Mouse (Mus musculus) lung, embryonic 15.5 days (tissue): ENCODE results near the gene Wnk2. TPM values are rescaled to one million over a fixed set of nuclear protein-coding genes. Genes with fewer than 3 reads are reported as not detected.

ENCODE experiments used
- ATAC-seq: fragments of 200-750 bp; cut with Nextera tagmentation; 2 replicates; pipeline ENCODE4 v1.8.0; 2017; ENCODE audit warnings: moderate number of reproducible peaks, borderline replicate concordance; ENCODE audit not compliant: low FRiP score, low TSS enrichment; ENCODE audit errors: extremely low read depth
- H3K27ac ChIP-seq: fragments of 300-500 bp; sonication (generic); 2 replicates; pipeline ENCODE4 v1.5.1; 2015; ENCODE audit warnings: moderate library complexity, mild to moderate bottlenecking, inconsistent platforms
- H3K27me3 ChIP-seq: fragments of 300-500 bp; sonication (generic); 2 replicates; pipeline ENCODE4 v1.6.1; 2015; ENCODE audit warnings: inconsistent platforms
- H3K36me3 ChIP-seq: fragments of 300-500 bp; sonication (generic); 2 replicates; pipeline ENCODE4 v1.6.1; 2015; ENCODE audit warnings: inconsistent platforms
- H3K4me1 ChIP-seq: fragments of 300-500 bp; sonication (generic); 2 replicates; pipeline ENCODE4 v1.6.1; 2015; ENCODE audit warnings: inconsistent platforms
- H3K4me2 ChIP-seq: fragments of 300-500 bp; sonication (generic); 2 replicates; pipeline ENCODE4 v1.6.1; 2015; ENCODE audit warnings: inconsistent platforms, mild to moderate bottlenecking, moderate library complexity
- H3K4me3 ChIP-seq: fragments of 300-500 bp; sonication (generic); 2 replicates; pipeline ENCODE4 v1.5.1; 2015; ENCODE audit warnings: mild to moderate bottlenecking, inconsistent platforms
- H3K9ac ChIP-seq: fragments of 300-500 bp; sonication (generic); 2 replicates; pipeline ENCODE4 v1.6.1; 2015; ENCODE audit warnings: inconsistent platforms
- H3K9me3 ChIP-seq: fragments of 300-500 bp; sonication (generic); 2 replicates; pipeline ENCODE4 v1.6.1; 2016; ENCODE audit warnings: inconsistent platforms
- WGBS: fragments of 180-500 bp; shearing (Covaris S2); methylation state at CpG from one replicate; pipeline ENCODE4 v1.1.7; 2015; 5-methylcytosine and 5-hydroxymethylcytosine counted together
- polyA plus RNA-seq: library from polyadenylated mRNA; unstranded; fragments of >200 nt; fragmentation: Nextera tagmentation; extraction: Ambion mirVana; gene quantifications from 2 replicates; pipeline ENCODE4 v1.2.1, GENCODE M21; 2015

Gene Wnk2
- polyA plus RNA-seq, 1 experiment from 2014 or later: 0.81 TPM

DNA sequence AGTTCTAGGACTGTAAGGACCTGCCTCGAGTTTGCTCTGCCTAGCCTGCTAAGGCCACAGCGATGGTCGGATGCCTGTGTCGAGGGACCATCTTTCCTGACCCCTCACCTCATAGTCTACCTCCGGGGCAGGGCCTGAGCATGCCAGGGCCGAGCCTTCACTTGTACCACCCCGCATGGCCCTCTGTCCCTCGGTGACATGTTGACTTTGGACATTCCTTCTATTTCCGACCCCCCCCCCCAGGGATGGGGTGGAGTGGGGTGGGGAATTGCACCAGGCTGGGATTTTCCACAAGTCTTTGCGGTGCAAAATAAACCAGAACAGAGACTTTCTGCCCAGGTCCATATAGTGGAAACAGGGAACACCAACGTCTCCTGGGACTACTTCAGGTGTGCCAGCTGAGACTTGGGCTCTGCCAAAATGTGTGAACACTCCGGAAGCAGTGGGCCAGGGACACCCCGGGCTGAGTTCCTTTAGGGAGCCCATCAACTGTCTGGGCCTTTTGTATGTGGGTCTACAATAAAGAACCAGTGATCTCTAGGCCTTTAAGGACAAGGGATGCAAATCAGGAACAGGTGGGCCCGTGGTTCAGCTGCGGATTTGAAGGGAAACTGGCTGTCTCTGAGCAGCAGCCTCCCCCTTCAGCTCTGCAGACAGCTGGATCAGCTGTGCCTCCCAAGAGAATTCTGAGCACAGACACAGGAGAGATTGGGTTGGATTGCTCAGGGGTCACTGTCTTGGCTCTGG lies 40.6 kb upstream of the Wnk2 start:
- no peak for ATAC-seq
- Histone ChIP-seq H3K36me3 (no peaks in the 10 kb centered on the region), H3K4me3 (peak overlapping the region; percentile 86), H3K4me2 (peak overlapping the region; percentile 99), H3K9me3 (no peaks in the 10 kb centered on the region), H3K27me3 (no peaks in the 10 kb centered on the region), H3K27ac (no peak overlapping the region), H3K9ac (peak overlapping the region; percentile 62), H3K4me1 (peaks cover 40% of the 10 kb centered on the region)
- 22% methylated on average over 15 of the region's 15 CpGs for WGBS

- no peaks in the 10 kb centered on the region for H3K36me3 ChIP-seq
- peak within 1 kb of the TSS; percentile 99 for H3K4me2 ChIP-seq
- H3K27ac ChIP-seq: peak within 1 kb of the TSS; percentile 71
- no peaks in the 10 kb centered on the region for H3K9me3 ChIP-seq
- H3K4me3 ChIP-seq: peak within 1 kb of the TSS; percentile 86
- under 1% methylated on average over 87 of the region's 87 CpGs for WGBS
- H3K27me3 ChIP-seq: no peaks in the 10 kb centered on the region
- H3K9ac ChIP-seq: peak within 1 kb of the TSS; percentile 62
- peaks cover 42% of the 10 kb centered on the region for H3K4me1 ChIP-seq
- ATAC-seq: peak; percentile 93
These were observed 39.7 kb upstream of the Wnk2 start, which contains the start of gene Ninj1 for GRCm38 (mm10) chr13:49187288-49188218. TSS of gene Ninj1 (plus strand) at chr13:49187485.

DNA sequence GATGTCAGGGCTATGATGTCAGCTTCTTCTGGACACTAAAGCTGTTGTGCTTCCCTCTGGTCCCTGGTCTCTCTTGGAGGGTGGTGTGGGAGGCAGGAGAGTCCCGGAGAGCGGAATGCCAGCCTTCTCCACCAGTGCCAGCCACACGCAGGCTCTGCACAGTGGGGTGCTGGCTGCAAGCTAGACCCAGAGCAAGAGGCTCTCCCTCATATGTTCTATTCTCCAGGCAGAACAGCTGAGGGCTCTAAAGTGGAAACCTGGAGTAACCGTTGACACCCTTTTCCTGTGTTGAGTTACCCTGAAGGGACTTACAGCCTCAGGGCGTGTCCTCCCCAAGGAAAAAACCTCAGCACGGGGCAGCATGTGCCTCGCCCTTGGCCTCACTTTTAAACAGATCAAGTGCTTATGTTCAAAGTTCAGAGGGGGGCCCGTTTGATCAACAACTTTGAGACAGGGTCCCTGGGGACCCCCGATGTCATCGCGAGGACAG lies 39.0 kb upstream of the Wnk2 start:
- peaks cover 42% of the 10 kb centered on the region for H3K4me1 ChIP-seq
- H3K9ac ChIP-seq: peak overlapping the region; percentile 44; the same call in 1 of the 2 replicates
- H3K4me2 ChIP-seq: peak overlapping the region; percentile 99
- ATAC-seq: peak; percentile 23
- H3K27me3 ChIP-seq: no peaks in the 10 kb centered on the region
- peak overlapping the region; percentile 86 for H3K4me3 ChIP-seq
- peak overlapping the region; percentile 56 for H3K27ac ChIP-seq
- no peaks in the 10 kb centered on the region for H3K36me3 ChIP-seq
- H3K9me3 ChIP-seq: no peaks in the 10 kb centered on the region
- 20% methylated on average over 11 of the region's 11 CpGs for WGBS

DNA sequence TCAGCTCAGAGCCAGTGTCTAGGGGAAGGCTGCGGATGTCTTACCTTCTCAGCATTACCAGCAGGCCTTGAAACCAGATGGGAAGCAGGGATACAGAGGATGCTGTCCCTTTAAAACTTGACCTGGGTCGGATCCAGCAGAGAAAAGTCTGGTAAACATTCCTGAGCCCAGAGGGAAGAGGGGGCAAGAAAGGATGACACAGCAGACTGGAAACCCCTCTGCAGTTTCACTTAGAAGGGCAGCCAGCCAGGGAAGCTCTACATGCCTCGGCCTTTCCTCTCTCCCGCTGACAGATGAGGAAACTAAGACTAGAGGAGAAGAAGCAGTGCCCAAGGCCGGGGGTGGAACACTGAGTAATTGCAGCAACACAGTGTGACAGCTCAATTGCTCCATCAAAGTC lies 35.8 kb upstream of the Wnk2 start:
- no peak overlapping the region for H3K4me3 ChIP-seq
- H3K27me3 ChIP-seq: no peaks in the 10 kb centered on the region
- H3K4me1 ChIP-seq: peaks cover 26% of the 10 kb centered on the region
- ATAC-seq: no peak
- H3K36me3 ChIP-seq: no peaks in the 10 kb centered on the region
- H3K9me3 ChIP-seq: no peaks in the 10 kb centered on the region
- WGBS: 35% methylated on average over 5 of the region's 5 CpGs
- H3K4me2 ChIP-seq: no peak overlapping the region
- H3K9ac ChIP-seq: no peak overlapping the region
- H3K27ac ChIP-seq: no peak overlapping the region

- H3K9ac ChIP-seq: no peak overlapping the region
- no peaks in the 10 kb centered on the region for H3K9me3 ChIP-seq
- no peak overlapping the region for H3K4me2 ChIP-seq
- no peak for ATAC-seq
- H3K27me3 ChIP-seq: no peaks in the 10 kb centered on the region
- H3K27ac ChIP-seq: no peak overlapping the region
- H3K4me1 ChIP-seq: peaks cover 21% of the 10 kb centered on the region
- H3K4me3 ChIP-seq: no peak overlapping the region
- no peaks in the 10 kb centered on the region for H3K36me3 ChIP-seq
- WGBS: 45% methylated on average over 5 of the region's 5 CpGs
These were observed 35.3 kb upstream of the Wnk2 start for GRCm38 (mm10) chr13:49183161-49183560.

GRCm38 (mm10) chr13:49181411-49181984 lies 33.7 kb upstream of the Wnk2 start:
- no peak overlapping the region for H3K9ac ChIP-seq
- H3K4me3 ChIP-seq: no peak overlapping the region
- WGBS: 85% methylated on average over 3 of the region's 3 CpGs
- no peak overlapping the region for H3K4me2 ChIP-seq
- peaks cover 9% of the 10 kb centered on the region for H3K4me1 ChIP-seq
- ATAC-seq: no peak
- no peak overlapping the region for H3K27ac ChIP-seq
- no peaks in the 10 kb centered on the region for H3K9me3 ChIP-seq
- no peaks in the 10 kb centered on the region for H3K36me3 ChIP-seq
- no peaks in the 10 kb centered on the region for H3K27me3 ChIP-seq

DNA sequence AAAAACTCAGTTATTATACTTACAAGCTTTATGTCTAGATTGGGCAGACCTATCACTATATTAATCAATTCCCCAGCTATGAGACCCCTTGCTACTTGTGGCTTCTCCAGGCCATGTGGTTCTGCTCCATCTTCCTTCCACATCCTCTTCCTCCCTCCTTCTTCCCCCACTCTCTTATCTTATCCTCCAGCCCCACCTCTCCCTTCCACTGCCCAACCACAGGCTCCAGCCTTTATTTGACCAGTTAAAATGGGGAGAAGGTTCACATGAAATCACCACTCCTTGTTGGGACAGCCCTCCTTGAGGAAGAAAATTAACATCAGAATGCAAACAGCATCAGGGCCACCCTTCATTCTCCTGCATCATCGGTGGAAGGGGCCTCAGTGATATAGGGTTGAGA lies 32.9 kb upstream of the Wnk2 start:
- Histone ChIP-seq H3K4me2 (no peak overlapping the region), H3K4me1 (peaks cover 6% of the 10 kb centered on the region; the same call in 1 of the 2 replicates), H3K36me3 (no peaks in the 10 kb centered on the region), H3K9ac (no peak overlapping the region), H3K4me3 (no peak overlapping the region), H3K27me3 (no peaks in the 10 kb centered on the region), H3K9me3 (no peaks in the 10 kb centered on the region), H3K27ac (no peak overlapping the region)
- WGBS: 53% methylated on average over 1 of the region's 1 CpGs
- no peak for ATAC-seq

GRCm38 (mm10) chr13:49180274-49180673 lies 32.5 kb upstream of the Wnk2 start:
- no peak overlapping the region for H3K9ac ChIP-seq
- H3K27ac ChIP-seq: no peak overlapping the region
- WGBS: 81% methylated on average over 5 of the region's 5 CpGs
- ATAC-seq: no peak
- H3K36me3 ChIP-seq: no peaks in the 10 kb centered on the region
- H3K4me2 ChIP-seq: no peak overlapping the region
- H3K4me3 ChIP-seq: no peak overlapping the region
- H3K27me3 ChIP-seq: no peaks in the 10 kb centered on the region
- H3K4me1 ChIP-seq: peaks cover 6% of the 10 kb centered on the region; the same call in 1 of the 2 replicates
- H3K9me3 ChIP-seq: no peaks in the 10 kb centered on the region

DNA sequence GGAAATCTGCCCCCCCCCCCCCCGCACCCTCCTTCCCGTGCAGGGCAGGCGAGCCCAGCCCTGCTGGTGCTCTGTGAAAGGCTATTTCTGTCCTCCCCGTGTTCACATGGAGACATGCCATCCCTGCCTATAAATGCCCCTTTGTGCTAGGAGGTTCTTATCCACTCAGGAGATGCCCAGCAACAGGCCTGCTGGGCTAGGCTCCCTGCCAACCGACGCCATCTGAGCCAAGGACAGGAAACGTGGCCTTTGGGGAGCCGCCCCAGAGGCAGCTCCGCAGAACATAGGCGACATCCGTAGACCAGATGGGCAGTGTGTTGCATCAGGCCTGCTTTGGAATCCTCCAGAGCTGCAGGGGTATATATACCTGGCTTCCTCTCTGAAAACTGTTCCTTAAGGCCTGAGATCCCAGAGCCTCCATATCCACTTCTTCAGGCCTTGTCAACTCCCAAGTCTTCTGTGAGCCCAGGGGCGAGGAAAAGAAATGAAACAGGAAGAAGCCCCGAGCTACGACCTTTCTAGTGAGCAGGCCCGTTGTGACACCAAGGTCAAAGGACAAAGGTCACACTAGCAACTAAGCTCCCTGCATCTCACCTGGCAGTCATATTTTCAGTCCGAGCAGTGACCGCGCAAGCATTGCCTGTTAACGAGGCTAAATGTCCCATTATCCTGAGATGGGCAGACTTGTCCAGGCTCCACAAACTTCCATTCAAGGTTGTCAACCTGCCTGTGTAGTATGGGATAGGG lies 31.2 kb upstream of the Wnk2 start:
- Histone ChIP-seq H3K9ac (no peak overlapping the region), H3K4me2 (no peak overlapping the region), H3K27me3 (no peaks in the 10 kb centered on the region), H3K27ac (peak overlapping the region; percentile 30; the same call in 1 of the 2 replicates), H3K4me1 (peaks cover 6% of the 10 kb centered on the region; the same call in 1 of the 2 replicates), H3K4me3 (no peak overlapping the region), H3K36me3 (no peaks in the 10 kb centered on the region), H3K9me3 (no peaks in the 10 kb centered on the region)
- ATAC-seq: peak; percentile 56; the same call in 1 of the 2 replicates
- 54% methylated on average over 19 of the region's 19 CpGs for WGBS

- no peaks in the 10 kb centered on the region for H3K27me3 ChIP-seq
- peaks cover 5% of the 10 kb centered on the region for H3K4me1 ChIP-seq
- no peak overlapping the region for H3K4me2 ChIP-seq
- H3K36me3 ChIP-seq: no peaks in the 10 kb centered on the region
- ATAC-seq: no peak
- no peaks in the 10 kb centered on the region for H3K9me3 ChIP-seq
- 70% methylated on average over 10 of the region's 10 CpGs for WGBS
- H3K27ac ChIP-seq: no peak overlapping the region
- H3K9ac ChIP-seq: no peak overlapping the region
- no peak overlapping the region for H3K4me3 ChIP-seq
These were observed 27.7 kb upstream of the Wnk2 start for GRCm38 (mm10) chr13:49175509-49175908.
